Mouse (Mus musculus): ENCODE measurements at regions not wholly inside any gene's neighbourhood (a gene's known extent, or its start where the extent isn't known, plus 50 kb on each side); places are given as distances from the start of the nearest gene placed in this dataset.

DNA sequence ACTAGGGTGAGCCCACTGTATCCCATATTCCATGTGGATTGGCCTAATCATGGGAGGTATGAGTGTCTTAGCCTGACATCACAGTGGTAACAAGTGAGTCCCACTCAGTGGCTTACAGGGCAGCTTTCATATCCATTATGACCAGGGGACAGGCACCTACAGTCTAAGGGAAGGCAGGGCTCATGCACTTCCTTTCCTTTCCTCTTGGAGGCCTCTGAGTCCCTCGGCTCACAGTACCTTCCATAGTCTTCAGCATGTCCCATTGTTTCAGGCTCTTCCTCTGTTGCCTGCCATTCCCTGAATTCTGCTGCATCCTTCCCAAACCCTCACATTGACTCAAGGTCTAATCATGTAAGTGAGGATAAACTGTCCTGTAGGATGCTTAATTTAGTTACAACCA, 258.3 kb upstream of the Id2 start:
- TF ChIP-seq GATA1 (IDR thresholded peaks at IDR 0.05; ENCODE audit: borderline replicate concordance, low read length) (no peak), FLI1 (IDR thresholded peaks at IDR 0.05; ENCODE audit: low read length) (no peak)

Measured in megakaryocyte, embryonic 14.5 days (primary cell).